Mouse (Mus musculus) cortical plate, adult 2 months (tissue): ENCODE measurements around the gene Slc17a1.

ENCODE experiments used
- CTCF ChIP-seq: fragments of 200-500 bp; IDR thresholded peaks from 2 replicates; pipeline ENCODE4 v1.5.1; 2011; ENCODE audit warnings: mild to moderate bottlenecking, control low read depth, low read length; ENCODE audit not compliant: insufficient read depth; ENCODE audit errors: extremely low read depth
- POLR2A ChIP-seq: fragments of 200-500 bp; IDR thresholded peaks from 2 replicates; pipeline ENCODE4 v1.6.1; 2011; ENCODE audit warnings: mild to moderate bottlenecking, low read length, control low read depth; ENCODE audit not compliant: insufficient read depth; ENCODE audit errors: extremely low read depth

DNA sequence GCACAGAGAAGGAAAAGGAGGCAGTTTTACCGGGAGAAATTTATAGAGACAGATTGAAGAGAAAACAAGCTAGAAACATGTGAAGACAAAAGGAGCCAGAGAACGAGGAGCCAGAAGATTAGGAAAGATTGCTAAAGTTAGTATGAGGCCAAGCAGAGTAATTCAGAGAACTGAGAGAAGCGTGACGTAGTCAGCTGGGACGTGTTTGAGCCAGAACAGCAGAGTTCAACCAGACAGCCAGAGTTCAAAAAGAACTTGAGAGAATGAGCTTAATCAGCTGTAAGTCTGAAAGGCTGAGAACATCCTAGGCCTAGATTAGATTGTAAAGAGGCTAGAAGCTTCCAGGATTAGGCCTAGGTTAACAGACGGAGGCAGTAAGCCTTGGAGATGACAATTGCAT, 72.7 kb downstream of the Slc17a1 start:
- TF ChIP-seq POLR2A, result no peak
- no peak for TF ChIP-seq CTCF
